Comparison of ENCODE assay signal across 7 mouse cellular contexts in the genomic region with DNA sequence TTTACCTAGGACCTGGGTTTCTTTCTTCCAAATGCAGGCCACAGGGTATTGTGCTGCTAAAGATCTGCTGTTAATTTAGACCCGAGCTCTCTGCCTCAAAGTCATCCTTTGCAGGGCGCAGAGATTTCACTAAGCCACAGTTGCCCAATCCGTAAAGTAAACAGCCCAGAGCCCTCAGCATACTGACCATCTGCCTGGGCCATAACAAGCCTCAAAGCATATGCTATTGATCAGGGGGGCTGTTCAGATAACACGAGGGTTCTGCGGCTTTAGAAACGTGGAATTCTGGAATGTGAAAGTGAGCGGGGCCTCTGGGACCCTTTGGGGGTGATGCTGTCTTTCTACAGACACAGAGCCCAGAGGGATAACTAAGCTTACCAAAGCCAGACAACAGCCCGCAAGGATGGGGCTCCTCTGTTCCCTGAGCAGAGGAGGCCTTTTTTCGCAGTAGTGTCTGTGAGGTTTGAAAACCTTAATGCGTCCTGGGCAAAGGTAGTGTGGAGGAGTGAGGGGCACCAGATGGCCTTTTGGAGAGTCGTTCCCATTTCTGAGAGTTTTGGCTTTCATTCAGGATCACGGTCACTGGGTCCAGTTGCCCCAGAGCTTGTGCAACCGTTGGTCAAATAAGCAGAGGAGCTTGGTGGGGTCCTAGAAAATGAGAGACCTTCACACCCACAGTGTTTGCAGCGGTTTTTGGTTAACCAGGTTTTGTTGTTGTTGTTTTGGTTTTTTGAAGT.
DNase-seq lines count a peak whose midpoint lies in the region; ATAC-seq and TF ChIP-seq lines count a peak whose summit lies in the region.

No protein-coding gene starts in this region.

- TF ChIP-seq POLR2A in bone marrow macrophage, adult 2 months (IDR thresholded peaks at IDR 0.05; ENCODE audit: borderline replicate concordance, low read depth, low read length), result no peak

- ATAC-seq in forebrain, embryonic 14.5 days, result peak; percentile 30; the same call in 1 of the 2 replicates
- ATAC-seq in liver, embryonic 15.5 days (ENCODE audit: insufficient read depth), result peak; percentile 77

- TF ChIP-seq CTCF in bone marrow macrophage, adult 2 months (IDR thresholded peaks at IDR 0.05; ENCODE audit: low read depth, low read length), result no peak

- peak overlapping the region; percentile 66 to 84 for H3K4me3 ChIP-seq in ES-E14 (ENCODE audit: insufficient read depth in 1 of 2, low read depth in 1 of 2, low read length in 2 of 2, poor library complexity in 1 of 2, severe bottlenecking in 1 of 2)
- H3K4me3 ChIP-seq in bone marrow macrophage, adult 2 months (ENCODE audit: insufficient read depth, low read length), result peak overlapping the region; percentile 41
- H3K4me3 ChIP-seq in forebrain, embryonic 14.5 days (ENCODE audit: low read depth, low read length), result peak overlapping the region; percentile 48
- peak overlapping the region; percentile 49 for H3K4me3 ChIP-seq in liver, embryonic 15.5 days (replicated peaks)

- in situ Hi-C loops in ES-E14 (cut with MboI; ENCODE audit: low sequenced_read_pairs in 2 of 2, unreplicated experiment in 2 of 2), result no loop called here

- H3K9me3 ChIP-seq in ES-E14 (ENCODE audit: control insufficient read depth, insufficient read depth, low read depth, low read length), result no peaks in the 10 kb centered on the region
- H3K9me3 ChIP-seq in forebrain, embryonic 14.5 days (replicated peaks; ENCODE audit: control insufficient read depth, low read length), result no peaks in the 10 kb centered on the region
- H3K9me3 ChIP-seq in liver, embryonic 15.5 days (replicated peaks), result 0 out of 2 replicates have a peak, but pooled peaks cover under 1% of the 10 kb centered on the region

- H3K9ac ChIP-seq in ES-E14 (ENCODE audit: insufficient read depth, low read depth, low read length, poor library complexity, severe bottlenecking), result peak overlapping the region; percentile 49
- H3K9ac ChIP-seq in forebrain, embryonic 14.5 days (ENCODE audit: low read length), result peak overlapping the region; percentile 76
- no peak overlapping the region for H3K9ac ChIP-seq in liver, embryonic 15.5 days

- DNase-seq in ES-E14 (ENCODE audit: low read depth, low spot score), result no peak
- DNase-seq in forebrain, embryonic 14.5 days (ENCODE audit: low spot score), result peak; percentile 33
- no peak for DNase-seq in urinary bladder, postnatal 10 days (ENCODE audit: low spot score)
- no peak for DNase-seq in ovary, postnatal 10 days (ENCODE audit: low spot score)
- no peak for DNase-seq in kidney, adult 8-10 months

- peak overlapping the region; percentile 70 for H3K4me2 ChIP-seq in forebrain, embryonic 14.5 days (ENCODE audit: low read length)
- peak overlapping the region; percentile 31 for H3K4me2 ChIP-seq in liver, embryonic 15.5 days

- no peaks in the 10 kb centered on the region for H3K27me3 ChIP-seq in forebrain, embryonic 14.5 days (replicated peaks; ENCODE audit: control insufficient read depth, insufficient read depth, low read length)
- H3K27me3 ChIP-seq in liver, embryonic 15.5 days, result no peaks in the 10 kb centered on the region

- peaks cover 6% of the 10 kb centered on the region in 2 experiments; a peak in 1 of 4 replicates for H3K4me1 ChIP-seq in ES-E14 (ENCODE audit: control insufficient read depth in 2 of 2, insufficient read depth in 2 of 2, low read length in 2 of 2, poor library complexity in 1 of 2)
- peaks cover 50% of the 10 kb centered on the region for H3K4me1 ChIP-seq in bone marrow macrophage, adult 2 months (ENCODE audit: control insufficient read depth, insufficient read depth, low read length)
- peaks cover 12% of the 10 kb centered on the region; the same call in 1 of the 2 replicates for H3K4me1 ChIP-seq in forebrain, embryonic 14.5 days (ENCODE audit: control insufficient read depth, insufficient read depth, low read length)
- H3K4me1 ChIP-seq in liver, embryonic 15.5 days (replicated peaks), result 0 out of 2 replicates have a peak, but pooled peaks cover 5% of the 10 kb centered on the region

- H3K27ac ChIP-seq in ES-E14 (ENCODE audit: insufficient read depth, low read depth, low read length, poor library complexity, severe bottlenecking), result no peak overlapping the region
- H3K27ac ChIP-seq in bone marrow macrophage, adult 2 months (ENCODE audit: insufficient read depth, low read depth, low read length), result no peak overlapping the region
- H3K27ac ChIP-seq in forebrain, embryonic 14.5 days (ENCODE audit: low read depth, low read length), result peak overlapping the region; percentile 49; the same call in 1 of the 2 replicates
- peak overlapping the region; percentile 72 for H3K27ac ChIP-seq in liver, embryonic 15.5 days (replicated peaks)

- 12% methylated on average over 14 of the region's 14 CpGs for WGBS in forebrain, embryonic 14.5 days
- WGBS in liver, embryonic 15.5 days (ENCODE audit: insufficient replicate concordance), result 44% methylated on average over 14 of the region's 14 CpGs

- no peaks in the 10 kb centered on the region for H3K36me3 ChIP-seq in ES-E14 (ENCODE audit: control insufficient read depth, insufficient read depth, low read length, poor library complexity, severe bottlenecking)
- H3K36me3 ChIP-seq in forebrain, embryonic 14.5 days (ENCODE audit: control insufficient read depth, insufficient read depth, low read length), result no peaks in the 10 kb centered on the region
- no peaks in the 10 kb centered on the region for H3K36me3 ChIP-seq in liver, embryonic 15.5 days (replicated peaks)

TF ChIP-seq in ES-E14, 5 proteins besides CTCF, POLR2A, EP300 and RAD21:
- TF ChIP-seq HCFC1 (IDR thresholded peaks at IDR 0.05; ENCODE audit: borderline replicate concordance, insufficient read depth, low read length) (no peak), MAFK (IDR thresholded peaks at IDR 0.05; ENCODE audit: insufficient read depth, low read depth, low read length) (no peak), CHD2 (IDR thresholded peaks at IDR 0.05; ENCODE audit: low read depth, low read length) (no peak), ZNF384 (IDR thresholded peaks at IDR 0.05; ENCODE audit: low read depth, low read length) (no peak), ZC3H11A (IDR thresholded peaks at IDR 0.05; ENCODE audit: borderline replicate concordance, low read depth, low read length) (no peak)

Comparison
In these comparisons a context has a peak if more than half of its experiments do, and no peak if none do; other contexts are left out.
1. H3K27ac ChIP-seq: peak in forebrain, embryonic 14.5 days (single experiment) and liver, embryonic 15.5 days (single experiment); none in ES-E14 (single experiment) and bone marrow macrophage, adult 2 months (single experiment).
2. Peak in every context shown above with its lines, with median percentiles within 50 percentile points of each other: H3K4me3 ChIP-seq.